Mouse (Mus musculus): ENCODE measurements at regions not wholly inside any gene's neighbourhood (a gene's known extent, or its start where the extent isn't known, plus 50 kb on each side); places are given as distances from the start of the nearest gene placed in this dataset.

- TF ChIP-seq CTCF (IDR thresholded peaks at IDR 0.05; ENCODE audit: insufficient read depth, low read length) (no peak), POLR2A (IDR thresholded peaks at IDR 0.05; ENCODE audit: borderline replicate concordance, extremely low read depth, low read depth, low read length) (no peak)
Measured at GRCm38 (mm10) chr8:115785769-115786168, 78.2 kb upstream of the Maf start.
